Mouse (Mus musculus) forelimb bud, embryonic 11.5 days (tissue): ENCODE measurements around the gene Slc17a1.

Experiments
- DNase-seq: peaks from one replicate; pipeline ENCODE4 v3.0.0-alpha.2; 2012; ENCODE audit warnings: low read depth, low spot score

The Slc17a1 gene

GRCm38 (mm10) chr13:23889011-23889605 lies 21.6 kb downstream of the Slc17a1 start:
- peak; percentile 49 for DNase-seq

- DNase-seq: no peak
Measured at GRCm38 (mm10) chr13:23892592-23893268, 25.2 kb downstream of the Slc17a1 start.

- no peak for DNase-seq
Measured at GRCm38 (mm10) chr13:23893269-23893593, 25.7 kb downstream of the Slc17a1 start.

DNA sequence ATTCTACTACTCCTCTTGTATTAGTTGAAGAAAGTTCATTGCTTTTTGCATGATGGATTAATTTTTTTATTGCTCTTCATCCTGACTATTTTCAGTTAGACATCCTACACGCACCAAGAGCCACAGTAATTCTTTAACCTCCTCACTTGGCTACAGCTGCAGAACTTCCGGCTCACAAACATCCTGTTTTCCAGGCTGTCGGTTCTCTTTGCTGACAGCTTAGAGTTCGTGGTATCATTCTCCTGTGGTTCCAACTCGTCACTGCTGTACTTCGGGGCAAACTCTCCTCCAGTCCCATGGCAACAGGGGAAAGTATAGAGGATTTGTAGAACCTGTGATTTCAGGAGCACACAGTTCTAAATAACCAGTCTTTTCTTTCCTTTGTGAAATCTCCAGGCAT lies 30.7 kb downstream of the Slc17a1 start:
- DNase-seq: no peak

GRCm38 (mm10) chr13:23906906-23907305 lies 39.4 kb downstream of the Slc17a1 start:
- DNase-seq: no peak

DNA sequence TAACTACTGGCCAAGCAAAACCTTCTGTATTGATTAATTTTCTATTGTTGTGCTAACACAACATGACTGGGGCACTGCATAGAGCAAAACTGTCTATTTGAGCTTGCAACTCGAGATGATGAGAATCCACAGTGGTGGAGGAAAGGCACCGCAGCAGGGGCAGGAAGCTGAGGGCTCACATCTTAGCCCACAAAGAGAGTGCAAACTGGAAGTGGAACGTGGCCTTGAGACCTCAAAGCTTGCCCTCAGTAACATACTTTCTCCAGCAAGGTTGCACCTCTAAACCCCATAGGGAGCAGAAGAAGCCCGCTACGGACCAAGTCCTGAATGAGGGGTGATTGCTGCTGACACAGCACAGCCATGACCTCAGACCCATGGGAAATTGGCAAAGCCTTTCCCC lies 42.6 kb downstream of the Slc17a1 start:
- no peak for DNase-seq

GRCm38 (mm10) chr13:23911335-23911734 lies 43.8 kb downstream of the Slc17a1 start:
- DNase-seq: no peak

DNA sequence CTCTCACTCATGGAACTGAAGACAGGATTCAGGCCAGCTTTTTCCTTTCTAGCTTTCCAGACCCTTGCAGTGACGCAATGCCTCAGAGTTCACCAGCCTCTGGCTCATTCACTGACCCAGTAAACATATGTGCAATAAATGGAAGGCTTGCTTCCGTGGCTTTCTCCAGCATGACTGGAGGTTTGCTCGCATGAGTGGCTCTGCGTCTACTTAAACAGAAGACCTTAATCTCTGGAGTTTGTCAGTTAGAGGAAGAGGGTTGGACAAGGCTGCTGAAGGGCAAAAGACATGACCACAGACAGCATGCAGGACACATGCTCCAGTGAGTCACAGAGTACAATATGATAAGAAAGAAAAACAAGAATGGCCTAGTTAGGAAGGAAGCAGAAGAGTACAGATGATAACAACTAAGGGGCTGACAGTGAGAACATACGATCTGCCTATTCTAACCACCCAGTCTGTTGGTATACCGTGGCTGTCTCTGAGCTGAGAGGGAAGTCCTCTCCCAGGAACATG lies 46.3 kb downstream of the Slc17a1 start:
- no peak for DNase-seq

GRCm38 (mm10) chr13:23914376-23915167 lies 47.0 kb downstream of the Slc17a1 start, which contains the start of gene Slc17a4:
Gene Slc17a4 (minus strand): TSS chr13:23915009.
- DNase-seq: no peak

- peak; percentile 10 for DNase-seq
Measured at GRCm38 (mm10) chr13:23916132-23916531, 48.6 kb downstream of the Slc17a1 start.

GRCm38 (mm10) chr13:23917674-23918073 lies 50.1 kb downstream of the Slc17a1 start:
- no peak for DNase-seq

DNA sequence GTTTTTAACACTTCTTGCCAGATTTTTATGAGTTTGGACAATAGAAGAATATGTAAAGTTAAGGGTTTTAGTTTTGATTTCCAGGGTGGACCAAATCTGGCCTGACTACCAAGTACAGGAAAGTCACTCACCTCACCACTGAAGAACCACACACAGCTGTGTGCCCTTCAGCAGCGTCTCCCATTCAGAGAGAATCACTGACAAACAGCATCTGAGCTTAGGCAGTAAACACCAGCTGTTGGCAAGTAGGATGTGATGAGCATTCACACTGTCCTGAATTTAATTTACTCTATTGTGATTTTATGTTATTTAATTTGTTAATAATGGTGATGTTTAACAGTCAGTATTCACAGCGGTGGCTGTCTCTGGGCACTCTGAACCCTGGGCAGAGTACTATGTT lies 58.2 kb downstream of the Slc17a1 start:
- no peak for DNase-seq

DNA sequence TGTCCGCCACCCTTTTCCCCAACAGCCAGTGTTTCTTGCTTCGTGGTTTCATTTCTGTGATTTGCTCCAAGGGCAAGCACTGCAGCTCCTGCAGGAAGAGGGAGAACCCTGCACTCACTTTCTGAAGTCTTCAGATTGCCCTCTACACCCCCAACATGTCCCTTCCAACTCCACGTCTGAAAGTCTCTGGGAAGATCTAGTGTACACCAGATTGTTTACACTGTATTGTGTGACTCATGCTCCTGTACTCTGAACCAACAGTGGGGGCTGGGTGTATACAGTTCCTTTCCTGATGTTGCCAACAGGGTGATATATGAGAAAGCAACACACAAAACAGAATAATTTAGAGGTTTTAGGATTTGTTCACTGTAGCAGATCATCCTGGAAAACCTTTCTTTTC lies 61.1 kb downstream of the Slc17a1 start:
- DNase-seq: no peak

- no peak for DNase-seq
Measured at GRCm38 (mm10) chr13:23930461-23930860, 62.9 kb downstream of the Slc17a1 start.

GRCm38 (mm10) chr13:23930904-23931303 lies 63.4 kb downstream of the Slc17a1 start:
- peak; percentile 49 for DNase-seq

- no peak for DNase-seq
Measured at GRCm38 (mm10) chr13:23933421-23934210, 66.1 kb downstream of the Slc17a1 start, which contains the start of gene Hist1h2ba. Gene Hist1h2ba (minus strand): TSS chr13:23934156.

DNA sequence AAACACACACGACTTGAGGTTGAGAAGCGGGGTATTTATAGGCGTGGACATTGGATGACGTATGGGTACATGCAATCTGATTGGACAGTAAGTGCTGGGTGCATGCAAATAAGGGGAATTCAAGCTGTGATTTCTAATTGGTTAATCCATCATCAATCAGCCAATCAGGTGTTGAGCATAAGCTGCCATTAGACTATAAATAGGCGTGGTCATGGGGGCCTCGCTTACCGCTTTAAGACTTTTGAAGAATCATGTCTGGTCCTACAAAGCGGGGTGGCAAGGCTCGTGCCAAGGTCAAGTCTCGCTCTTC lies 66.6 kb downstream of the Slc17a1 start, which contains the start of gene Hist1h2aa:
TSS of gene Hist1h2aa (plus strand) at position 252 of the 310 bp plus-strand sequence.
- no peak for DNase-seq

- no peak for DNase-seq
Measured at GRCm38 (mm10) chr13:23938699-23939098, 71.1 kb downstream of the Slc17a1 start.

DNA sequence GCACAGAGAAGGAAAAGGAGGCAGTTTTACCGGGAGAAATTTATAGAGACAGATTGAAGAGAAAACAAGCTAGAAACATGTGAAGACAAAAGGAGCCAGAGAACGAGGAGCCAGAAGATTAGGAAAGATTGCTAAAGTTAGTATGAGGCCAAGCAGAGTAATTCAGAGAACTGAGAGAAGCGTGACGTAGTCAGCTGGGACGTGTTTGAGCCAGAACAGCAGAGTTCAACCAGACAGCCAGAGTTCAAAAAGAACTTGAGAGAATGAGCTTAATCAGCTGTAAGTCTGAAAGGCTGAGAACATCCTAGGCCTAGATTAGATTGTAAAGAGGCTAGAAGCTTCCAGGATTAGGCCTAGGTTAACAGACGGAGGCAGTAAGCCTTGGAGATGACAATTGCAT lies 72.7 kb downstream of the Slc17a1 start:
- DNase-seq: no peak

GRCm38 (mm10) chr13:23942861-23943260 lies 75.3 kb downstream of the Slc17a1 start:
- DNase-seq: no peak
